Mouse (Mus musculus) heart, adult 2 months (tissue): ENCODE results near the gene Cflar.

Experiments used
- CTCF ChIP-seq: fragments of 200-600 bp; IDR thresholded peaks from 2 replicates; pipeline ENCODE4 v1.8.1; 2022; ENCODE audit warnings: antibody characterized with exemption, mild to moderate bottlenecking, moderate library complexity
- EP300 ChIP-seq: fragments of 200-500 bp; IDR thresholded peaks from 2 replicates; pipeline ENCODE4 v1.6.1; 2011; ENCODE audit warnings: low read depth, low read length, control low read depth; ENCODE audit not compliant: insufficient read depth
- POLR2A ChIP-seq: fragments of 200-500 bp; IDR thresholded peaks from 2 replicates; pipeline ENCODE4 v1.6.1; 2011; ENCODE audit warnings: mild to moderate bottlenecking, low read depth, low read length, control low read depth; ENCODE audit not compliant: insufficient read depth

GRCm38 (mm10) chr1:58724533-58724932, 13.2 kb downstream of the Cflar start:
- TF ChIP-seq POLR2A: no peak
- no peak for TF ChIP-seq CTCF
- TF ChIP-seq EP300: no peak
